ENCODE assay signal across 22 mouse cellular contexts in the genomic region with DNA sequence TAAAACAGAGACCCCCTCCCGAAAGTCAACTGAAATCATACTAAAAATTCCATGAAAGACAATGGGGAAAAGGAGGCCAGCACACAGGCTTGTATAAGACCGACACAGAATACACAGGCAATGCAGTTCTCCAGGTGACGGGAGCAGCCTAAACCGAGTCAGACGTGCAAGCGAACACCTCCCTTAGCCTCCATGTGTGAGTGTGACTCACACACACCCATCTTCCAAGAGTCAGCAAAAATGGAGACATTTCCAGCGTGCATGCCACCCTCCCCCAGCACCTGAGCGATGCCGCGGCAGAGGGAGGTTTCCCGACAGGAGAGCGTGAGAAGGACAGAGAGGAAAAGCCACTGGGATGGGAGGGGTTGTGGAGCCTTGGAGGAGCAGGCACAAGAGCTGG.
DNase-seq lines count a peak whose midpoint lies in the region; ATAC-seq lines count a peak whose summit lies in the region.
"Had no signal": no experiment of that assay in that cellular context is flagged by ENCODE, and none has a peak within 500 bp of the region (broad histone marks: within the 10 kb centered on the region; RNA-seq: fewer than 3 reads in every experiment).

No protein-coding gene starts in this region.

- peaks cover 67% of the 10 kb centered on the region for H3K4me1 ChIP-seq in hindbrain, embryonic 13.5 days (replicated peaks)
- H3K4me1 ChIP-seq in hindbrain, embryonic 12.5 days, result peaks cover 43% of the 10 kb centered on the region
- peaks cover 44% of the 10 kb centered on the region for H3K4me1 ChIP-seq in midbrain, embryonic 14.5 days (ENCODE audit: control insufficient read depth, insufficient read depth, low read length)
- peaks cover 13% of the 10 kb centered on the region for H3K4me1 ChIP-seq in midbrain, embryonic 11.5 days (ENCODE audit: control insufficient read depth, insufficient read depth, low read length)
- peaks cover 45% of the 10 kb centered on the region for H3K4me1 ChIP-seq in limb, embryonic 10.5 days

- H3K4me2 ChIP-seq in hindbrain, embryonic 13.5 days, result no peak overlapping the region
- no peak overlapping the region for H3K4me2 ChIP-seq in hindbrain, embryonic 12.5 days (replicated peaks)
- no peak overlapping the region for H3K4me2 ChIP-seq in midbrain, embryonic 14.5 days (ENCODE audit: low read length)
- no peak overlapping the region for H3K4me2 ChIP-seq in midbrain, embryonic 11.5 days
- H3K4me2 ChIP-seq: embryonic facial prominence, embryonic 12.5 days; forebrain, embryonic 12.5 days; heart, embryonic 11.5 days; heart, embryonic 15.5 days; hindbrain, embryonic 15.5 days had no signal

- WGBS in hindbrain, embryonic 13.5 days, result 88% methylated on average over 12 of the region's 12 CpGs
- 89% methylated on average over 12 of the region's 12 CpGs for WGBS in hindbrain, embryonic 12.5 days
- WGBS in midbrain, embryonic 14.5 days, result 90% methylated on average over 12 of the region's 12 CpGs
- 92% methylated on average over 12 of the region's 12 CpGs for WGBS in midbrain, embryonic 11.5 days
- 94% methylated on average over 12 of the region's 12 CpGs for WGBS in limb, embryonic 10.5 days

- no peaks in the 10 kb centered on the region for H3K9me3 ChIP-seq in hindbrain, embryonic 13.5 days
- no peaks in the 10 kb centered on the region for H3K9me3 ChIP-seq in hindbrain, embryonic 12.5 days (replicated peaks)
- H3K9me3 ChIP-seq in midbrain, embryonic 14.5 days (ENCODE audit: control insufficient read depth, low read length), result no peaks in the 10 kb centered on the region
- no peaks in the 10 kb centered on the region for H3K9me3 ChIP-seq in midbrain, embryonic 11.5 days (ENCODE audit: control insufficient read depth, low read length)
- H3K9me3 ChIP-seq in limb, embryonic 10.5 days (replicated peaks), result no peaks in the 10 kb centered on the region
- H3K9me3 ChIP-seq: embryonic facial prominence, embryonic 12.5 days; forebrain, embryonic 12.5 days; heart, embryonic 15.5 days; hindbrain, embryonic 15.5 days had no signal

- DNase-seq in midbrain, embryonic 14.5 days, result no peak
- DNase-seq in midbrain, embryonic 11.5 days (ENCODE audit: low spot score, missing footprints), result no peak
- DNase-seq in brain, adult 2 months (ENCODE audit: low read depth, low spot score), result peak; percentile 57
- DNase-seq in limb, embryonic 10.5 days (ENCODE audit: low spot score), result no peak
- DNase-seq in c-Kit-positive CD71-positive TER-119-positive erythroid progenitor cells, embryonic 14.5 days (ENCODE audit: low spot score), result no peak
- DNase-seq: adrenal gland, adult 8-10 months; adrenal gland, postnatal 36 days; cerebellum, adult 11-12 months; cerebellum, adult 9-10 months; cerebellum, postnatal 25 days; gastrocnemius, postnatal 10 days; heart, adult 2 months; heart, postnatal 14 days had no signal

- H3K36me3 ChIP-seq in hindbrain, embryonic 13.5 days, result no peaks in the 10 kb centered on the region
- H3K36me3 ChIP-seq in hindbrain, embryonic 12.5 days, result no peaks in the 10 kb centered on the region
- no peaks in the 10 kb centered on the region for H3K36me3 ChIP-seq in midbrain, embryonic 14.5 days (ENCODE audit: control insufficient read depth, insufficient read depth, low read length)
- H3K36me3 ChIP-seq in midbrain, embryonic 11.5 days (ENCODE audit: control insufficient read depth, insufficient read depth, low read length), result no peaks in the 10 kb centered on the region
- no peaks in the 10 kb centered on the region for H3K36me3 ChIP-seq in limb, embryonic 10.5 days
- H3K36me3 ChIP-seq: embryonic facial prominence, embryonic 12.5 days; forebrain, embryonic 12.5 days; heart, embryonic 15.5 days; hindbrain, embryonic 15.5 days had no signal

- no peaks in the 10 kb centered on the region for H3K27me3 ChIP-seq in hindbrain, embryonic 13.5 days
- no peaks in the 10 kb centered on the region for H3K27me3 ChIP-seq in hindbrain, embryonic 12.5 days
- H3K27me3 ChIP-seq in midbrain, embryonic 14.5 days (ENCODE audit: control insufficient read depth, insufficient read depth, low read length), result no peaks in the 10 kb centered on the region
- no peaks in the 10 kb centered on the region for H3K27me3 ChIP-seq in midbrain, embryonic 11.5 days (ENCODE audit: control insufficient read depth, insufficient read depth, low read length)
- H3K27me3 ChIP-seq in limb, embryonic 10.5 days (ENCODE audit: low read depth, poor library complexity, severe bottlenecking), result no peaks in the 10 kb centered on the region
- H3K27me3 ChIP-seq: forebrain, embryonic 12.5 days; heart, embryonic 15.5 days; hindbrain, embryonic 15.5 days had no signal

- no peak for ATAC-seq in hindbrain, embryonic 13.5 days (ENCODE audit: low FRiP score)
- ATAC-seq in hindbrain, embryonic 12.5 days (ENCODE audit: low FRiP score), result no peak
- no peak for ATAC-seq in midbrain, embryonic 14.5 days (ENCODE audit: low FRiP score, low TSS enrichment)
- ATAC-seq in midbrain, embryonic 11.5 days (ENCODE audit: low FRiP score), result no peak
- no peak for ATAC-seq in megakaryocyte progenitor cell, adult 5-6 weeks (replicated peaks; ENCODE audit: poor library complexity)
- ATAC-seq: inflammation-experienced regulatory T-cells, adult 6 months had no signal

- peak overlapping the region; percentile 52 for H3K27ac ChIP-seq in hindbrain, embryonic 13.5 days
- no peak overlapping the region for H3K27ac ChIP-seq in hindbrain, embryonic 12.5 days
- 0 out of 2 replicates have a peak overlapping the region, but pooled peaks have one; percentile 66 for H3K27ac ChIP-seq in midbrain, embryonic 14.5 days (replicated peaks; ENCODE audit: low read depth, low read length)
- H3K27ac ChIP-seq in midbrain, embryonic 11.5 days (ENCODE audit: low read depth, low read length), result no peak overlapping the region
- 0 out of 2 replicates have a peak overlapping the region, but pooled peaks have one; percentile 17 for H3K27ac ChIP-seq in limb, embryonic 10.5 days
- H3K27ac ChIP-seq: embryonic facial prominence, embryonic 12.5 days; heart, adult 2 months; heart, embryonic 15.5 days had no signal

- H3K4me3 ChIP-seq in hindbrain, embryonic 13.5 days, result no peak overlapping the region
- no peak overlapping the region for H3K4me3 ChIP-seq in hindbrain, embryonic 12.5 days
- no peak overlapping the region for H3K4me3 ChIP-seq in midbrain, embryonic 14.5 days (replicated peaks; ENCODE audit: low read depth, low read length)
- no peak overlapping the region for H3K4me3 ChIP-seq in midbrain, embryonic 11.5 days (ENCODE audit: low read depth, low read length)
- H3K4me3 ChIP-seq in limb, embryonic 10.5 days, result no peak overlapping the region
- H3K4me3 ChIP-seq: embryonic facial prominence, embryonic 12.5 days; forebrain, embryonic 12.5 days; heart, adult 2 months; heart, embryonic 15.5 days; hindbrain, embryonic 15.5 days had no signal

- H3K9ac ChIP-seq in hindbrain, embryonic 13.5 days, result no peak overlapping the region
- no peak overlapping the region for H3K9ac ChIP-seq in hindbrain, embryonic 12.5 days
- H3K9ac ChIP-seq in midbrain, embryonic 14.5 days (replicated peaks; ENCODE audit: low read length), result no peak overlapping the region
- no peak overlapping the region for H3K9ac ChIP-seq in midbrain, embryonic 11.5 days (ENCODE audit: low read length)
- H3K9ac ChIP-seq: embryonic facial prominence, embryonic 12.5 days; forebrain, embryonic 12.5 days; heart, embryonic 15.5 days; hindbrain, embryonic 15.5 days had no signal

Comparison
In these comparisons a context has a peak if more than half of its experiments do, and no peak if none do; other contexts are left out.
1. H3K27ac ChIP-seq: peak in hindbrain, embryonic 13.5 days (single experiment), midbrain, embryonic 14.5 days (single experiment) and limb, embryonic 10.5 days (single experiment); none in hindbrain, embryonic 12.5 days (single experiment) and midbrain, embryonic 11.5 days (single experiment).